Mouse (Mus musculus) erythroblast, adult 5-6 weeks (primary cell): ENCODE measurements at regions not wholly inside any gene's neighbourhood (a gene's known extent, or its start where the extent isn't known, plus 50 kb on each side); places are given as distances from the start of the nearest gene placed in this dataset.
A peak's percentile ranks its signal among the peaks of the same experiment; 100 is the strongest.

Experiments
- ATAC-seq: replicated peaks from 2 replicates; pipeline ENCODE4 v1.8.0; 2016; ENCODE audit warnings: moderate number of reproducible peaks, mild to moderate bottlenecking, moderate TSS enrichment, inconsistent platforms; ENCODE audit not compliant: poor library complexity, low FRiP score, severe bottlenecking

DNA sequence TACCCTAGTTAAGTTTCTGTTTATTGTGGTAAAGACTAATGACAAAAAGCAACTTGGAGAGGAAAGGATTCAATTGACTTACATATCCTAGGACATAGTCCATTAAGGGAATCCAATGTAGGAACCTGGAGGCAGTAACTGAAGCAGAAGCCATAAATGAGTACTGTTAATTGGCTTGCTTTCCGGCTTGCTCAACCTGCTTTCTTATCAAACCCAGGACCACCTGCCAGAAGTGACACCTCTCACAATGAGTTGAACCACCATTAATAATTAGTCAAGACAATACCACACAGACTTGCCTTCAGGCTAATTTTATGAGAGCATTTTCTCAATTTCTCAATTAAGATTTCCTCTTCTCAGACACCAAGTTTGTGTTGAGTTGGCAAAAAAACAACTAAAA lies 148.8 kb downstream of the Ccser2 start:
- ATAC-seq = no peak

DNA sequence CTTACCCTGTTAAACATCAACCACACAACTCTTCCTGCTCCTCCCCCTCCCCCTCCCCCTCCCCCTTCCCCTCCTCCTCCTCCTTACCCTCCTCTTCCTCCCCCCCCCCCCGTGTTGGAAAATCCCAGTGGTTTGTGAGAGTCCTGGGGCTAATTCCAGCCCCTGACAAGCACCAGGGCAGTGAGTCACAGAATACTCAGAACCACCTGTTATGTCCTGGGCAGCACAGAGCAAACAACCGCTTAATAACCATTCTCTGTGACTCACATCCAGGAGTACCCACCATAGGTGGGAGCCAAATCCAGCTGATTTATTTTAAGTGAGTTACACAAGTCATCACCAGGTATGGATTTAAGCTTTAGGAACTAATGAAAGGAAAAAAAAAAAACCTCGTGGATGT lies 166.2 kb downstream of the Ccser2 start:
- no peak for ATAC-seq

DNA sequence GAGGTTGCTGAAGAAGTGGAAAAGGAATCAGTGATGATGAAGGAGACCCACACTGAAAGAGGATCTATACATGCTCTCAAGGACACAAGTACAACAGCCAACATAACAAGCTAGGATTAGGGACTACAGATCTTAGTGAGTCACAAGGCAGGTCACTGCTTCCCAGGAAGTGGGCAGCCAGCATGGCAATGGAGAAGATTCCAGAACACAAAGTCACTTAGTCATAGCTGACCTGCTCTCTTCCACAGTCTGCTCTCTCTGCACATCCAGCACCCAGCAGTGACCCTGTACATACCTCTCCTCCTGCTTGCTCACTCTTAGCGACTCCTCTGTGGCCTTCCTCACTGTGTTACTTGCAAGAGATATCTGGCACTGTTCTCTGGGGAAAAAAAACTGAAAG lies 168.8 kb downstream of the Ccser2 start:
- no peak for ATAC-seq

DNA sequence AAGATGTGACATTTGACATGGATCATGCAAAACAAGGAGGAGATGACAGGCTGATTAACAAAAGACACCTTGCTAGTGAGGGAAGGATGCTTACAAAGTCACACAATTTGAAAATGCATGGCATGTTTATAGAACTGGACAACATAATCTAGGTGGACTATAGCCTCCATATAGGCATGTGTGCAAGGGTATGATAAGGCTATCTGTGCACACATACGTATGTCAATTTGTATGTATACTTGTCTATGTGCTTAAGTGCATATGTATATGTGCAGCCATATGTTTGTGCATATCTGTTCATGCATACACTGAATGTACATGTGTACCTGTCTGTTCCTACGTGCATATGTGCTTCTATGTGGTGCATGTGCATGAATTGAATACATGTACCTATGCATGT lies 186.7 kb downstream of the Ccser2 start:
- ATAC-seq = no peak

DNA sequence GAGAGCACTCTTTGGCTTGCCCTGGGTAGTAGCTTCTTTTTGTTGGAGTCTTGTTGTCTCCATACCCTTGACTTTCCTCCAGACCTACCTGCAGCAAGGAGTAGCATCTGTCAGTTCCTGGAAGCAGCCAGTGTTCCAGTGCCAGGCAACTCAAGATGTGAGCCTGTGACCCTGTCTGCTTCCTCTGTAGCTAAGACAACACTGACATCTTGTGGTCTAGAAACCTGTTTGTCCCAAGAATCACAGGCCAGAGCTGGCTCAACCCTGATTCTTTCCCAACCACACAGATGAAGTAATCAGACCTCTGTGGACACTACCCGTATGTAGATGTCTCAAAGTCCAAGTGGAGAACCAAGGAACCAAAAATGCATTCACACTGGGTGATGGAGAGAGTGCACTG lies 189.6 kb downstream of the Ccser2 start:
- no peak for ATAC-seq

DNA sequence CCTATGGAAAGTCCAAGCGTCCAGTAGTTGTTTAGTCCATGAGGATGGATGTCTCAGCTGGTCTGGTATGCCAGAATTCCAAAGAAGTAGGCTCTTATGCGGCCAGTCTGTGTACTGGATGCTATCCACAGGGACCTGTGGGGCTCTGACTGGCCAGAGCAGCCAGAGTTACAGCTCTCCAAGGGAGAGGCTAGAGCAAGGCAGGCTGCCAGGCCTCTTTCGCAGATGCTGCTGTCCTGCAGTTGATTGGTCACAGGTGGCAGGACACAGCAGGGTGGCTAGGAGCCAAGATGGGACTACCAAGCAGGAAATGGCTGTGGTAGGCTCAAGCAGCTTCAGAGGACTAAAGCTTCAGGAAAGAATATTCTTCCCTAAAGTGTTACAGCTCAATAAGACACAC lies 194.2 kb downstream of the Ccser2 start:
- ATAC-seq = no peak

DNA sequence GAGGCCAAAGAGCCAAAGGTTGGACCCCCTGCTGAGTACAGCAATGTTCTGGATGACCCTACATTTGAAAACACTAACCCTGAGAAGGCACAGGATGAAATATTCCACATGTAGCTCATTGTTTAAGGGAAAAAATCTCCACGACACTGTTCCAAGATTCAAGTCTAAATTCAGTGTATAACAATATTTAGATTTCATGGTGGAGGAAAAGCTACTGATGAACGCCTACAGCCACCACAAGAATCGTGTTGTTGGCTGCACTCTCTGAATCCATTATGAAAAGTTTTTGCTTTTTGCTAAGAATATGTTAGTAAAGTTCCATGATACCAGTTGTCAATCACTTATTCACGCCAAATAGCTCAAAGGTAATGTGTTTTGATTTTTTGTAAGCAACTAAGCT lies 204.2 kb downstream of the Ccser2 start:
- ATAC-seq = no peak

DNA sequence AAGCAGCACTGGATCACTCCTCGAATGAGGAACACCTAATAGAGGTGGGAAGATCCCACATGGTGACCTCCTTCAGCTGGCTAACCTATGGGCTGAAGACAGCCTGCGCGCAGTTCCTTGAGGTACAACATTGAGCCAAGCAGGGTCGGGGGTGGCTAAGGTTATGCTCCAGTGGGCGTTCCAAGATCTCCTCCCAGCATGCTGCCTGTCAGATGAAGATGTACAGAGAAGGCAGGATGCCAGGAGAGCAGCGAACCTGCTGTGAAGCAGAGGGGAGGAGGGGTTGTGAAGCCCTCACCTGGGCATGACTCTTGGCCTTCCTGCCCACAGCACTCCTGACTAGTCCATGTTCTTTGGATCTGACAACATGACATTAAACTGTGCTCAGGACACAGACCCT lies 212.5 kb downstream of the Ccser2 start:
- no peak for ATAC-seq

DNA sequence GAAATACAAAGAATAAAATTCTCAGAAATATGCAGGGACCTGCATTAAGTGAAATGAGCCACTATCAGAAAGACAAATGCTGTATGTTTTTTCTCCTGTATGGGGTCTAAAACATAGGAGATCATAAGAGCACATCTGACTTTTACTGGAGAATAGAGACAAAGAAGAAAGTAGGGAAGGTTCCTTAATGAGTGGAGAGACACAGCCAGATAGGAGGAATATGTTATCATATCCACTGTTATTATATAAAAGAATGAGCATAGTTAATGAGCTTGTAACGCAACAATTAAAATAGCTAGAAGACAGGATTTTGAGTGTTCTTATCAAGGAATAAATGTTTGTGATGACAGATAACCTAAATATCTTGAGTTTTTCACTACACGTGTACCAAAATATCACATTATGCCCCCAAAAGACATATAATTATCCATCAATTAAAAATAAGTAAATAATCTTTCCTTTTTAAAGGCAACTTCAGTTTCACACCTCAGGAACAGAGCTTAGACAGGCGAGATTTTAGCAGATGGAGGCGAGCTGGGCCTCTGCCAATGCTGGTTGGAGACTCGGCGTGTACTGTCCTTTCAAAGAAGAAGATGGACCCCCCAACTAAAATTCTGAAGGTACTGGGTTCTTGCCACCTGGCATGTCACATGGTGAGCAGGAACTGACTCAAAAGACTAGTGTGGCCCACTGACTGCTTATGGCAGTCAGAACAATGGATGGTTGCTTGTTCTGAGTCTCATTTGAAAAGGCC lies 220.3 kb downstream of the Ccser2 start:
- ATAC-seq = no peak

DNA sequence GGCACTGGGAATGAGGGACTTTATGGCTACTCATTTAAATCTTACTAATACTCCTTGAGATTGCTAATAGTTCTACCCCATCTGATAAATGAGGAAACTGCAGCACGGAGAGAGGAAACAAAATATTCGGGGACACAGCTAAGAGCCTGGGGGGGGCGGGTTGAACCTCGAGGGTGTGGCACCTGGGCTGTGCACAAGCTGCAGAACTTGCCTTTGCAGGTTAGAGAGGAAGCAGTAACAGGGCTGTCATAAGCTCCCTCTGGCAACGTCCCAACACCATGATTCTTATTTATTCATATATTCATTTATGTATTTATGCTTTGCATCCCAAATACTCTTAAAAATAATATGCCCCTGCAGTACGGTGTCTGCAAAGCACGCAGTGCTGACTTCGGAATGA lies 237.5 kb downstream of the Ccser2 start:
- no peak for ATAC-seq

DNA sequence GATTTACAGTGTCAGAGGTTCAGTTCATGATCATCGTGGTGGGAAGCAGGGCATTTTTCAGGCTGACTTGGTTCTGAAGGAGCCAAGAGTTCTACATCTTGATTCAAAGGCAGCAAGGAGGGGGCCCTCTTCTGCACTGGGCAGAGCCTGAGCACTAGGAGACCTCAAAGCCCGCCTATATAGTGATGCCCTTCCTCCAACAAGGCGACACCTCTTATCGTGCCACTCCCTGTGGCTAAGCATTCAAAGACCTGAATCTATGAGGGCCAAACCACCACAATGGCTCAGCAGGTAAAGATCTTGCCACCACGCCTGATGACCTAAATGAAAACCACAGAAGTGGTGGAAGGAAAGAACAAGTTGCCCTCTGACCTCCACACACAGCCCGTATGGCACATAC lies 242.5 kb downstream of the Ccser2 start:
- no peak for ATAC-seq

DNA sequence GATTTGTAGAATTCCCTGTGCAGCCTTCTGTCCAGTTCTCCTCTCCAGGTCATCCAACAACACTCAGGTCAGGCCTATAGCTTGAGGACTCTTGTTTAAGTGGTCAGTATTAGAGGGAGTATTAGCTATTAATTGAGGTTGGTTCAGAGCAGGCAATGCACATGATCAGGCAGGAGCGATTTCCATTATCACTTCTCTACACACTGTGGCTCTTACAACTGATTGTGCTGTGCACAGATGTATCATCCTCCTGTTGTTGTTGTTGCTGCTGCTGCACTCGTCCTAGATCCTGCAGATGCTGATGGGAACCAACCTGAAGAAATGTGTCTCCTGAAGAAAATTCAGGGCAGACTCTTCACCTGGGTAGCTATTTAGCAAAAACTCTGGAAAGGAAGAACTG lies 252.9 kb downstream of the Ccser2 start:
- no peak for ATAC-seq

DNA sequence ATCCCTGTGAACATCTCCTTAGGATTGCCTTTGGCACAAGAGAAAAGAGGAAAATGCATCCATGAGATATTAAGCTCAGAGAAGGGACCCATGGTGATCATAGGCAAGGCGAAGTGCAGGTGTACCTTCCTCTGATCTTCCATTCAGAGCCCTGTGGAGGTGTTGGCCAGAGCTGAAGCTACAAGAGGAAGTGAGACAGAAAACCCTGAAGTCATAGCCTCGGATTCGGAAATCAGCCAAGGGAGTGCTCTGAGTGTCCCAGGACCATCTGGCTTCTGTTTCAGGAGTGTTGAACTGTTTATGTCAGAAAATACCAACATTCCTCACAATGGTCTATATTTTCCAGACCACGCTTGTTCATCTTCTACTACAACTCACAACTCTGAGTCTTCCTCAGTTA lies 271.6 kb downstream of the Ccser2 start:
- no peak for ATAC-seq

DNA sequence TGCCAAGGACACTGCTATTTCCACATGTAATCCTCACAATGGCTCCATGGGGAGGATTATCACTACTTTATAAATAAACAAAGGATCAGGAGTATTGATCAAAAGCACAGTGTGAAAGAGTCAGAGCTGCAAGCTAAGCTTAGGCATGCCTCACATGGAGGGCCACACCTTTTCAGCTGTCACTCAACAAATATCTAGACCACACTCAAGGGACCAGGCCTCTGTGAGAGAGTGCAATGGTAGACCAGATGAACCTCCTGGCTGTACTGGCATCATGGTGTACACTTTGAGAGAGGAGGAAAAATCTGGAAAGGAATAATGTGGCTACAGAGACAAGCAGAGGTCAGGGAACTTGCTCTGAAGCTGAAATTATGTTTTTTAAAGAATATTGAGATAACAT lies 276.6 kb downstream of the Ccser2 start:
- ATAC-seq = no peak

DNA sequence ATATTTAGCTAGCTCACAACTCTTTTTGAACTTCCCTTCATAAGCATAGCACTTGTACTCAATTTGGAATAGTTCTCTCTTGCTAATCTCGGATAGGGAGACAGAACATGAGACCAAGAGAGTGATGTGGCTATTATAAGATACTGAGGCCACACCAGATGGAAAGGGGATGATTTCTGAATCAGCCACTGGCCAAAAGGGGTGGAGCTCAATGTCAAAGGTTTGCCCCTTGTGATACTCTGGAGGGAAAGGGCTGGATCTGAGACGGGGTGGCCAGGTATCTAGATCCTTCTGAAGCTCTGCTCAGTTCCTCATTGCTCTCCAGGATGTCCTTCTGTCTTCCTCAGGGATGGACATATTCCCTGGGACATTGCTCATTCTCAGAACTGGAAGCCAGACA lies 277.6 kb downstream of the Ccser2 start:
- peak; percentile 69; the same call in 1 of the 2 replicates for ATAC-seq

DNA sequence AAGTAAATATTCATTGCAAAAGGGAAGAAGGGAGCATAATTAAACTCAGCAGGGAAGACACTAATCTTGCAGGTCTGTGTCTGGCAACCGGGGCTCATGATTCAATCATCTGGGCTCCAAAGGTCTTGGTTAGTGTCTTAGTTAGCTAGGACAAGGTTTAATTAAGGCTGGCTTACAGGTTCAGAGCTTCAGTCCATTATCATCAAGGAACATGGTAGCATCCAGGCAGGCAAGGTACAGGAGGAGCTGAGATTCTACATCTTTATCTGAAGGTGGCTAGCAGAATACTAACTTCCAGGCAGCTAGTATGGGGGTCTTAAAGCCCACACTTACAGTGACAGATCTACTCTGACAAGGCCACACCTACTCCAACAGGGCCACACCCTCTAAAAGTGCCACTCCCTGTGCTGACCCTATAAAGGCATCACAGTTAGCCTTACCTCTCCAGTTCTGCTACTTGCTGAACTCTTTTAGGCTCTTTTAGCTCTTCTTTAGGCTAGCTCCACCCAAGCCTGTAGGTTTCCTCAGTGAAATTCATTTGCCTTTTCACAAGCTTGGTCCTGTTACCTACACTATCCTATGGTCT lies 309.8 kb downstream of the Ccser2 start:
- ATAC-seq = no peak

DNA sequence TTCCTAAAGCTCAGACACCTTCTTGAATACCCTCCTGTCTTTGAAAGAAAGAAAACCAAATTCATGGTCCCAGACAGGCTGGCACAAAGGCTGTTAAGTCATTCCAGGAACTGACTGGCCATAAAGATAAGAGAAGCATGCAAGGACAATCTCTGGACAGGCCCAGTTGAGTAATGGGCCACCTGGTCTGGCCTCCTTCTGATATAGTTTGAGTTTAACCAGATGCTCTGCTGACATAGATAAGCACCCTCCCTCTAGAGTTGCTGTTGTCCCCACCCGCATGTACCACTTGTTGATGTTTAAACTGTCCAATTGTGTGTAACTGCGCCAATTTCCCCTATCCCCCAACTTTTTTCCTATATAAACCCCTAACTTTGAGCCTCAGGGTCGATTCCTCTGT lies 310.4 kb downstream of the Ccser2 start:
- ATAC-seq = peak; percentile 52; the same call in 1 of the 2 replicates

DNA sequence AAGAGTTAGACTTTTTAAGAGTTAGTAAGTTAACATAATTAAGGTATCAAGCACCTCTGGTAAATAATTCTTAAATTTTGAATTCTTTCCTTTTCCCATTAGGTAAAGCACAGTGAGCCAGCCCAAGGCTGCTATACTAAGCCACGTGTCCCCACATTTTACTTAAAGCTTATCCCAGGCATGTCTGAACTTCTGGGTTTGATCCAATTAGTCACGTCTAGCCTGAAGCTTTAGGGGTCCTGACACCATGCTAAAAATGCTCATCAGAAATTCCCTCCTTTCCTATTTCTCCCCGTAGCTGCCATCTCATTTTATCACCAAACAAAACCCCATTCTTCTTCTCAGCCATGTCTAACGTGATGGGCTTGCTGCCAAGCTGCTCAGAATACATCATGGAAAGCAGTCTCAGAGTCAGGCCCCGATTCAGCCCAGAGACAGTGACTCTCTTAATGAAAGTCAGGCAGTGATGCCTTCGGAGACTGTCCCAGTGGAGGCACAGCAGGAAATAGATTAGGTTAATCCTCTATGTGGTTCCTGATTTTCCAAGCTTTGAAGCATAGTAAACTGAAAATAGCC lies 315.5 kb downstream of the Ccser2 start:
- ATAC-seq = no peak

DNA sequence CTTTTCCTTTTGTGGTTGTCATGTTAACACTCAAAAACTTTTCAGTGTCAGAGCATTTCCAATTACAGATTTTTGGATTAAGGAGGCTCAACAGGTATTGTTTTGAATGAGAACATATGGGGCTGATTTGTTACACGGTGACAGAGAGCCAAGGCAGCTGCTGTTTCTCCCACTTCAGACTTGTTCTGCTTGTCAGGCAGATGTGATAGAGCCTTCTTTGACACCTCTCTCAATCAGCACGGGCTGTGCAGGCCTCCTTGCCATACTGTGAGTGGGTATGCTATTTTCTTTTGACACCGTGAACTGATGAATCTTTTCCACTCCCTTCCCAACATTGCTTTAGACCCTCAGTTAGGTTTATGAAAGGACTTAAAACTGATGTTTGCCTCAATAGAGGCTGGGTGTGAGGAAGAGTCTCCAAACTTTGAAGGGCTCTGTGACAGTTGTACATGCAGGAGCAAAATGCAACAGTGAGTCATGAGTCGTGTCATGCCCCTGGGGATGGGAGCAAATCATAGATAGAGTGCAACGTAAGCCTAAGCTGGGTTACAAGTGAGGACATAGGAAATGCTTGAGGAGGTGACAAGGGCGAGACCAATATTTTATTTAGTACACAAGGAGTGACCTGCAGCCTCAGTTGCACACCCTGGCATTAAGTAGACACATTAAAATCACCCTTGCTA lies 317.4 kb downstream of the Ccser2 start:
- no peak for ATAC-seq

DNA sequence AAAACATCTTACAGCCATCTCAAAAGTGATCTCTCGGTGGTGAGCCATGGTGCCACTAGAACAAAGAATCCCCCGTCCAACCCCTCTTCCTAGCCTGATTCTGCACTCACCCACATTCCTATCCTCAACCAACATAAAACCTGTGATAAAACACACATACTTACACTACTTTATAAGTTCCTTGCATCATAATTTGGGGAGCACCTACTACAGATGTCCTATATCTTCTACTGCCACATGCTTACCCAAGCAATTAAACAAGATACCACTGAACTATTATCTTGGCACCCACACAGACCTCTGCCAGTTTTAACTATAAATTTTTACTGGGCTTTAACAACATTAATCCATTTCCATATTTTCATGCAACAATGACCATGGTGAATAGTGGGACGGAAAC lies 321.9 kb downstream of the Ccser2 start:
- ATAC-seq = no peak

DNA sequence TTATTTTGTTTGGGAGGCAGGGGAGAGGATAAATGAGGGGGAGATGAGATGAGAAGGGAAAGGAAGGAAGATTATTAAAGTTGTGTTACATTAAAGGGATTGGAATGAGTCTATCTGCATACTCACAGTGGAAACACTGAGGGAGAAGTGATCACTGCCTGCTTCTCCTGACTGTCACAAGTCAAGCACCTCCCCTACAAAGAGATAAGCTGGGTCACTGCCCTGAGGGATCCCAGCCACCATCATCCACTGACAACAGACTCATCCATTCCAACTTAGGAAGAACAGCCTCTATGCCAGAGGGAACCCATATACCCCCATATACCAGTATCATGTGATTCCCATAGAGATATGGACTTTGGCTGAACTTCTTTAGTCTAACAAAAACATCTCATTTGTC lies 322.3 kb downstream of the Ccser2 start:
- ATAC-seq = no peak
